Mouse (Mus musculus) MEL (cell line): Measurements from ENCODE around the gene C2cd4b.

ENCODE experiments used
- CTCF ChIP-seq, 3 experiments: IDR thresholded peaks in 2 of 3; conservative IDR thresholded peaks in 1 of 3; 2 replicates each; pipeline ENCODE4 v1.5.1; 2011 to 2012; ENCODE audit warnings: low read length in 3 of 3, low read depth in 2 of 3, mild to moderate bottlenecking in 2 of 3, improper control_type of control experiment in 1 of 3, inconsistent platforms in 1 of 3, mixed read lengths in 1 of 3, moderate library complexity in 1 of 3; ENCODE audit not compliant: control insufficient read depth in 1 of 3, insufficient read depth in 1 of 3, poor library complexity in 1 of 3, severe bottlenecking in 1 of 3
- ETS1 ChIP-seq: IDR thresholded peaks from 2 replicates; pipeline ENCODE4 v1.6.1; 2012; ENCODE audit warnings: low read depth, mild to moderate bottlenecking, inconsistent platforms, low read length, improper control_type of control experiment, moderate library complexity
- JUND ChIP-seq: IDR thresholded peaks from 2 replicates; pipeline ENCODE4 v1.6.1; 2011; ENCODE audit warnings: low read depth, mild to moderate bottlenecking, improper control_type of control experiment, low read length
- MYB ChIP-seq: IDR thresholded peaks from 2 replicates; pipeline ENCODE4 v1.6.1; 2011; ENCODE audit warnings: mild to moderate bottlenecking, low read depth, low read length, improper control_type of control experiment
- NELFE ChIP-seq: IDR thresholded peaks from 2 replicates; pipeline ENCODE4 v1.6.1; 2011; ENCODE audit warnings: low read depth, low read length, improper control_type of control experiment
- NRF1 ChIP-seq: IDR thresholded peaks from 2 replicates; pipeline ENCODE4 v1.6.1; 2014; ENCODE audit warnings: low read depth, mild to moderate bottlenecking, inconsistent platforms, low read length, improper control_type of control experiment, moderate library complexity; ENCODE audit not compliant: poor library complexity, insufficient read depth, severe bottlenecking
- POLR2A ChIP-seq, 2 experiments: IDR thresholded peaks; 2 replicates each; pipeline ENCODE4 v1.6.1; 2011 to 2012; ENCODE audit warnings: low read length in 2 of 2, mild to moderate bottlenecking in 2 of 2, control low read depth in 1 of 2, improper control_type of control experiment in 1 of 2, low read depth in 1 of 2, moderate library complexity in 1 of 2; ENCODE audit not compliant: control insufficient read depth in 1 of 2, insufficient read depth in 1 of 2, poor library complexity in 1 of 2
- UBTF ChIP-seq: IDR thresholded peaks from 2 replicates; pipeline ENCODE4 v1.6.1; 2012; ENCODE audit warnings: low read depth, mild to moderate bottlenecking, inconsistent platforms, low read length, improper control_type of control experiment, moderate library complexity, borderline replicate concordance; ENCODE audit not compliant: insufficient read depth
- USF1 ChIP-seq: IDR thresholded peaks from 2 replicates; pipeline ENCODE4 v1.6.1; 2014; ENCODE audit warnings: low read depth, mild to moderate bottlenecking, inconsistent platforms, low read length, improper control_type of control experiment, moderate library complexity
- ZKSCAN1 ChIP-seq: IDR thresholded peaks from 2 replicates; pipeline ENCODE4 v1.6.1; 2012; ENCODE audit warnings: low read depth, mild to moderate bottlenecking, inconsistent platforms, low read length, improper control_type of control experiment, moderate library complexity
- ZMIZ1 ChIP-seq: IDR thresholded peaks from 2 replicates; pipeline ENCODE4 v1.6.1; 2012; ENCODE audit warnings: low read depth, mild to moderate bottlenecking, inconsistent platforms, low read length, improper control_type of control experiment, moderate library complexity

- TF ChIP-seq USF1 (no peak), POLR2A (IDR thresholded peaks at IDR 0.05; ENCODE audit: control insufficient read depth in 1 of 2, insufficient read depth in 1 of 2, low read depth in 1 of 2, low read length in 2 of 2, poor library complexity in 1 of 2) (no peak), JUND (no peak), CTCF (IDR thresholded peaks at IDR 0.05 in 2 of 3, conservative IDR thresholded peaks at IDR 0.05 in 1 of 3; ENCODE audit: control insufficient read depth in 1 of 3, insufficient read depth in 1 of 3, low read depth in 2 of 3, low read length in 3 of 3, poor library complexity in 1 of 3, severe bottlenecking in 1 of 3) (no peak), ZKSCAN1 (no peak), NELFE (no peak), ZMIZ1 (no peak), NRF1 (no peak), ETS1 (no peak), UBTF (no peak), MYB (no peak)
These were observed 42.2 kb upstream of the C2cd4b start for GRCm38 (mm10) chr9:67717081-67717480.
